Mouse (Mus musculus): ENCODE data around the gene Myo19. TPM values are rescaled to one million over a fixed set of nuclear protein-coding genes. Genes with fewer than 3 reads are reported as not detected.
A peak's percentile ranks its signal among the peaks of the same experiment; 100 is the strongest.

The Myo19 gene
- 8.8 and 9.3 TPM in 2 replicates for polyA plus RNA-seq (2016; fragmentation: Nextera tagmentation; extraction: Ambion mirVana)

DNA sequence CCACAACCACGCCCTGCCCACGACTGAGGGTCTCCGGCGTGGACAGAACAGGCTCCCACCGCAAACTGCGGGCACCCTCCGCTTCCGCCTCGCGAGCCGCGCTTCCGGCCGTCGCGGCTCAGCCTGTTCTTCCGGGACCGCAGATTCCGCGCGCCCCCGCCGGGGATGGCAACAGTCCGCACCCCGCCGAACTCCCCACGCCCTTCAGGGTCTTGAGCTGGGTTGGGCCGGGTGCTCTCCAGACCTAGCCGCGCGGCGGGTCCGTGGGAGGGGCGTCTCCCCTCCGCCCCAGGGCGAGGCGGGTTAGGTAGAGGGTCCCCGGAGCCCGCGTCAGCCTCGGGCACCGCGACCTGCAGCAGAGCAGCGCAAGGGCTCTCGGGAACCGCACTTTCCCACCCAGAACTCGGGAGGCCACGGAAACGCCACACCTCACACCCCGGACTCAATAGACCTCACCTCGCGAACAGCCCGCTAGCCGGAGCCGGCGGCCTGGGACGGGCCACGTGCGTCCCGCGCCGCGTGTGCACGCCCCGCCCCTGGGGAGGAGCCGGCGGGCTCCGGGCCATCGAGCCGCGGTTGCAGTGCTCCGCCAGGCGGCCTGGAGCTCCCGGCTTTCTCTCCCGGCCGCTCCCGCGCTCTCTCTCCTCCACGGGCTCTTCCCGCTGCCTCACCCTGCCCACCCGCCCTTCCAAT is at the start of gene Myo19, which contains the start of gene Pigw:
Gene Myo19 (plus strand): TSS at position 377 of the 693 bp plus-strand sequence.
Gene Pigw (minus strand): TSS at position 514 of the 693 bp plus-strand sequence.
- peaks cover 18% of the 10 kb centered on the region for H3K4me1 ChIP-seq
- peak within 1 kb of the TSS; percentile 92 for H3K9ac ChIP-seq
- peak within 1 kb of the TSS; percentile 81 for H3K4me2 ChIP-seq (replicated peaks)
- peak within 1 kb of the TSS; percentile 86 for H3K4me3 ChIP-seq
- no peaks in the 10 kb centered on the region for H3K27me3 ChIP-seq
- WGBS: under 1% methylated on average over 80 of the region's 81 CpGs
- peaks cover 16% of the 10 kb centered on the region for H3K36me3 ChIP-seq
- H3K9me3 ChIP-seq (replicated peaks): no peaks in the 10 kb centered on the region
- ATAC-seq (ENCODE audit: low FRiP score): peak; percentile 96
- H3K27ac ChIP-seq: peak within 1 kb of the TSS; percentile 89

GRCm38 (mm10) chr11:84839330-84839729 is 40.6 kb upstream of the Myo19 start:
- Histone ChIP-seq H3K9me3 (replicated peaks) (no peaks in the 10 kb centered on the region), H3K4me3 (no peak overlapping the region), H3K4me2 (replicated peaks) (no peak overlapping the region), H3K4me1 (no peaks in the 10 kb centered on the region), H3K9ac (no peak overlapping the region), H3K27me3 (no peaks in the 10 kb centered on the region), H3K36me3 (peaks cover 64% of the 10 kb centered on the region), H3K27ac (no peak overlapping the region)
- no peak for ATAC-seq (ENCODE audit: low FRiP score)
- WGBS: 89% methylated on average over 2 of the region's 2 CpGs

DNA sequence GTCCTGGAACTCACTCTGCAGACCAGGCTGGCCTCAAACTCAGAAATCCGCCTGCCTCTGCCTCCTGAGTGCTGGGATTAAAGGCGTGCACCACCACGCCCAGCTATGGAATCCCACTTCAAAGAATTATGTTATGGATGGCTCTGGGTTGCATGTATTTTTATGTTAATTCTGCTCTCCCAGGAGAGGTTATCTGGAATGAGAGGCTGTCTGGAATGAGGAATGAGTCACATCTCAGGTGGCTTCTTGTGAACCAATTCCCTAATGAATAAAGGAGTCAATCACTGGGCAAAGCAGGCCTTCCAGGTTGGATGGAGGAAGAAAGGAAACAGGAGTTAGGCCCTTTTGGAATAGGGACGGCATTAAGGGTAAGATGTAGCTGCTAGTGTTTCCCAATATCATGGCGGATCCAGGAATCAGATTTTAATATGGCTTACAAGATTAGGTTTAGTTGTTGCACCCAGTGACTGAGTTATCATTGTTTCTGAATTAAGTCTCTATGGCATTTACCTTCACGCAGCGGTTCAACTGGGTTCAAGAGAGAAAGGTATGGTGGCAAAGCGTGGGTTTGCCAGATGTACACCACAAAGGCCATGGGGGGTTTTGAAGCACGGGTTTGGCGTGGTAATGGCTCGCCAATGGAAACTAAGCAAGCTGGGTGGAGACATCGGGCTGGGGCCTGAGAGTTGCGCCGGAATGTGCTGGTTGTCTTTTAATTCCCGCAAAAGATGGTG is 33.0 kb upstream of the Myo19 start:
- Histone ChIP-seq H3K9ac (no peak overlapping the region), H3K4me1 (no peaks in the 10 kb centered on the region), H3K4me2 (replicated peaks) (no peak overlapping the region), H3K27ac (no peak overlapping the region), H3K27me3 (no peaks in the 10 kb centered on the region), H3K9me3 (replicated peaks) (no peaks in the 10 kb centered on the region), H3K4me3 (no peak overlapping the region), H3K36me3 (peaks cover 49% of the 10 kb centered on the region)
- no peak for ATAC-seq (ENCODE audit: low FRiP score)
- 96% methylated on average over 15 of the region's 15 CpGs for WGBS

- no peak for ATAC-seq (ENCODE audit: low FRiP score)
- Histone ChIP-seq H3K27me3 (no peaks in the 10 kb centered on the region), H3K9ac (no peak overlapping the region), H3K9me3 (replicated peaks) (no peaks in the 10 kb centered on the region), H3K27ac (no peak overlapping the region), H3K4me1 (no peaks in the 10 kb centered on the region), H3K4me2 (replicated peaks) (no peak overlapping the region), H3K36me3 (peaks cover 54% of the 10 kb centered on the region), H3K4me3 (no peak overlapping the region)
- WGBS: 89% methylated on average over 7 of the region's 7 CpGs
Observed at GRCm38 (mm10) chr11:84847475-84848090, 32.4 kb upstream of the Myo19 start.

DNA sequence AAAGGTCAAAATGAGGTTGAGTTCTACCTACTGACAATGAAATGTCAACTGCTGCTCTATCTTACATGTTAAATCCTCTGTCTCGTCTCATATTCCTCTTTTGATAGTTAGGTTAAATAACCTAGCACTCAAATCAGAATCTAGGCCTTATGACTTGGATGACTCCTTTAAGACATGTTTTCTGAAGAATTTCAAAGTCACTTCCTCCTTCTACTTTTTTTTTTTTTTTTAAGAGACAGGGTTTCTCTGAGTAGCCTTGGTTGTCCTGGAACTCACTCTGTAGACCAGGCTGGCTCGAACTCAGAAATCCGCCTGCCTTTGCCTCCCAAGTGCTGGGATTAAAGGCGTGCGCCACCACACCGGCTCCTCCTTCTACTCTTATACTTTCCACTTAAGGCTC is 24.7 kb upstream of the Myo19 start:
- Histone ChIP-seq H3K9ac (no peak overlapping the region), H3K27me3 (no peaks in the 10 kb centered on the region), H3K4me3 (no peak overlapping the region), H3K4me1 (no peaks in the 10 kb centered on the region), H3K27ac (no peak overlapping the region), H3K4me2 (replicated peaks) (no peak overlapping the region), H3K36me3 (peaks cover 56% of the 10 kb centered on the region), H3K9me3 (replicated peaks) (no peaks in the 10 kb centered on the region)
- ATAC-seq (ENCODE audit: low FRiP score): no peak
- WGBS: 94% methylated on average over 6 of the region's 6 CpGs

DNA sequence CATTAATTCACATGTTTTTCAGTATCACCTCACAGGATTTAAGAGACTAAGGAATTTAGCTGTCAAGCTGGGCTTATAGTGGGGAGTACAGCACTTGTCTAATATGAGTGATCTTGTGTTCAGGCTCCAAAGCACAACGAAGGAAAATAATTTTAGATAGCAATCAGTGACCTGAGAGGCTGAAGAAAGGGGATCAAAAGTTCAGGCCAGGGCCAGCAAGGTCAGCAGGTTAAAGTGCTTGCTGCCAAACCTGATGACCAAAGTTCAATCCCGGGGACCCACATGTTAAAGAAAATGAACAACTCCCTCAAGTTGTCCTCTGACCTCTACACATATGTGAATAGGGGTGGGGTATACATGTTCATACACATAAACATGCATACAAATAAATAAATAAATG is 14.7 kb upstream of the Myo19 start:
- no peak overlapping the region for H3K9ac ChIP-seq
- no peak overlapping the region for H3K4me2 ChIP-seq (replicated peaks)
- no peak for ATAC-seq (ENCODE audit: low FRiP score)
- no peaks in the 10 kb centered on the region for H3K27me3 ChIP-seq
- WGBS: 76% methylated on average over 2 of the region's 2 CpGs
- H3K36me3 ChIP-seq: peaks cover 4% of the 10 kb centered on the region; the same call in 1 of the 2 replicates
- H3K27ac ChIP-seq: no peak overlapping the region
- no peak overlapping the region for H3K4me3 ChIP-seq
- H3K4me1 ChIP-seq: peaks cover 15% of the 10 kb centered on the region
- H3K9me3 ChIP-seq (replicated peaks): no peaks in the 10 kb centered on the region

DNA sequence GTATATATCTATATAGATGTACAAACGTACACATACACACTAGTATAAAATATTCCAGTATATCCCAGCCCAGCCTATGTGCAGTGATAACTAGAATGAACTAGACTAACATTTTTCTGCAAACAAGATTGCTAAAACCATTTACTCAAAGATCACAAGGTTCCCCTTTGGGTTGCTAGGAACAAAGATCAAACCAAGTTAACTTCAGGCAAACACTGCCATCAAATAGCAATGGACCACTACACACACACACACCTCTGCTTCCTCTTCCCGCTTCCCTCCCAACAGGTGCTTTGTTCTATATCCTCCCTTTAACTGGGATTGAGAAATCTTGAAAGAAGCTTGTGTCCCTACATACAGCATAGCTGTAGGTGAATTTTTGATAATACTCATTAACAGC is 12.4 kb upstream of the Myo19 start:
- Histone ChIP-seq H3K4me3 (no peak overlapping the region), H3K4me2 (replicated peaks) (no peak overlapping the region)

DNA sequence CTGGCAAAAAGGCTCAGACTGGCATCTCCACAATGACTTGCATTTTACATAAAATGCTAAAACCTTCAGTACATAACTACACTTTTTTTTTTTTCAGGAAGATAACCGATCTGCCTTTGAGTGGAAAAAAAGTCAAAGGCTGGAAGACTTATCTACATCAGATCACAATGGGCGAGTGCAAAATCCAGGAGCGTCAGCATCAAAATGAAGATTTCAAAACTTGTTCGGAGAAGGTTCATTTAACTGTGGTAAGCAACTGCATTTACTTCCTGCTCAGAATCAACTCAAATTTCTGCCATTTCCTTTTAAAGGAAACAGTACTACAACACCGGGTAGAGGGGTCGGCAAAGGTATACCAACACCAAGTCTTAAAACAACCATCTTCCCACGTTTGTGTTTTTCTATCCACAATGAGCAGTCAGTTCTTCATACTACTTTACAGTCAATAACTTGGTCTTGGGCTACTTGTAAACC is 11.1 kb upstream of the Myo19 start:
- Histone ChIP-seq H3K9me3 (replicated peaks) (no peaks in the 10 kb centered on the region), H3K27ac (peak overlapping the region; percentile 99; the same call in 1 of the 2 replicates), H3K4me3 (peak overlapping the region; percentile 91), H3K4me1 (peaks cover 16% of the 10 kb centered on the region), H3K36me3 (no peaks in the 10 kb centered on the region), H3K4me2 (replicated peaks) (peak overlapping the region; percentile 74), H3K9ac (peak overlapping the region; percentile 95), H3K27me3 (no peaks in the 10 kb centered on the region)
- 20% methylated on average over 7 of the region's 7 CpGs for WGBS
- no peak for ATAC-seq (ENCODE audit: low FRiP score)

More for the DNA sequence above, 12.4 kb upstream of the Myo19 start:
- Histone ChIP-seq H3K36me3 (no peaks in the 10 kb centered on the region), H3K27me3 (no peaks in the 10 kb centered on the region), H3K4me1 (peaks cover 16% of the 10 kb centered on the region), H3K27ac (no peak overlapping the region), H3K9ac (no peak overlapping the region), H3K9me3 (replicated peaks) (no peaks in the 10 kb centered on the region)
- 91% methylated on average over 2 of the region's 2 CpGs for WGBS
- no peak for ATAC-seq (ENCODE audit: low FRiP score)

DNA sequence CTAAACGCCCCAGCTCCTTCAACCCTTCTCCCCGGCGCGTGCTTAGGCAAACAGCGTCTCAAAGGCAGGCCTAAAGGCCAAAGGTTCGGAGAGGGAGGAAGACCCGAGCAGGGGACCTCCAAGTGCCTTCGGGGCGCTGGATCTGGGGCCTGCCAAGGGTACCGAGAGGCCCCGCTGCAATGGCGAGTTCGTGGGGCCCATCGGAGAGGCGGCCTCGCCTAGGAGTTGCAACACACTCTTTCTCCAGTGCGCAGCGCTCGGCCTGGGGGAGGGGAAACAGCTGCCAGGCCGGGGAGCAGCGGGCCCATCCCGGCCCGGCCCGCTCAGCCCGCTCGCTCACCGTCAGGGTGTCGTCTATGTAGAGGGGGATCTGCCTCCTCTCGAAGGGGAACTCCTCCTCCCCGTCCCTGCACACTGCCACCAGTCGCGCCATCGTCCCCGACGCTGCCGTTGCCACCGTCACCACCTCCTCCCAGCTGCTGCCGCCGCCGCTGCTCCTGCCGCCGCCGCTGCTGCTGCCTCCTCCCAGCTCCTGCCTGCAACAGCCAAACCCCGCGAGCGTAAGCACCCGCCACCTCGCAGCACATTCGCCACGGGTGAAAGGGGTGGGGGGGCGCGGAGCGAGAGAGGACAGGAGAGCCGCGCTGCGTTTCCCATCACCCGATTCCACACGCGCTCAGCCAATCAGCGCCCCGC is 10.3 kb upstream of the Myo19 start:
- Histone ChIP-seq H3K27ac (peak overlapping the region; percentile 99), H3K9me3 (replicated peaks) (no peaks in the 10 kb centered on the region), H3K4me1 (peaks cover 16% of the 10 kb centered on the region), H3K4me2 (replicated peaks) (peak overlapping the region; percentile 74), H3K4me3 (peak overlapping the region; percentile 91), H3K9ac (peak overlapping the region; percentile 95), H3K36me3 (no peaks in the 10 kb centered on the region), H3K27me3 (no peaks in the 10 kb centered on the region)
- WGBS: under 1% methylated on average over 42 of the region's 61 CpGs
- ATAC-seq (ENCODE audit: low FRiP score): peak; percentile 83

DNA sequence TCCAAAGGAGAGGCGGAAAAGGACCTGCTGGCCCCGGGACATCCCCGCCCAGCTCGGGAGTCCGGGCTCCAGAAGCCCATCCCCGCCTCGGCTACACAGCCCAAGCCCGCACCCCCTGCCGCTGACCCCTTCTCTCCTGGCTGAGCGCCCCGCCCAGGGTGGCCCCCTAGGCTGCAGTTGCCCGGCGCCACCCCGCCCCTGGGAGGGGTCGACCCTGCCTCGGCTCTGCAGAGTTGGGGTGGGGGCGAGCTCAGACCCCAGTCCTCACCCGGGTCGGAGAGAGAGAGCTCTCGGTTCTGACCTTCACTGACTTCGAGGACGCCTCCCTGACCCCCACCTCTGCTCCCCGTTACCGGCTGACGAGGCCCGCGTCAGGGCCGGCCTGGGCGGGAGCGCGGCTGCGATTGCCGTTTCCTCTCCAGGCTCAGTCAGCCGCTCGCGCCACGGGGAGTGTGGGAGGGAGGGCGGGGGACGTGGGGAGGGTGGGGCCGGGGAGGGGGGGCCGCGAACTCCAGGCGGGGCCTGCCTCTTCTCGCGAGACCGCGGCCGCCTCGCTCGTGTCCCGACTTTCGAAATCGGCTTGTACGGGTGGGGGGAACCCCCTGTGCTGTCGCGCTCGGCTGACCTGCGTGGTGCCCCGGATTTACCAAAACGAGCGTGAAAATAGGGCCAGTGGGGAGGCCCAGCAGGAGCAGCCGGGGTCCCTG is 9.5 kb upstream of the Myo19 start, which contains the start of gene Ggnbp2:
Gene Ggnbp2 (minus strand): TSS at position 481 of the 707 bp plus-strand sequence.
- H3K36me3 ChIP-seq: no peaks in the 10 kb centered on the region
- peaks cover 16% of the 10 kb centered on the region for H3K4me1 ChIP-seq
- peak; percentile 87 for ATAC-seq (ENCODE audit: low FRiP score)
- H3K9me3 ChIP-seq (replicated peaks): no peaks in the 10 kb centered on the region
- peak within 1 kb of the TSS; percentile 91 for H3K4me3 ChIP-seq
- no peaks in the 10 kb centered on the region for H3K27me3 ChIP-seq
- H3K27ac ChIP-seq: peak within 1 kb of the TSS; percentile 99
- under 1% methylated on average over 41 of the region's 62 CpGs for WGBS
- peak within 1 kb of the TSS; percentile 95 for H3K9ac ChIP-seq
- H3K4me2 ChIP-seq (replicated peaks): peak within 1 kb of the TSS; percentile 74

- no peaks in the 10 kb centered on the region for H3K9me3 ChIP-seq (replicated peaks)
- ATAC-seq (ENCODE audit: low FRiP score): no peak
- peaks cover 16% of the 10 kb centered on the region for H3K4me1 ChIP-seq
- H3K27me3 ChIP-seq: no peaks in the 10 kb centered on the region
- under 1% methylated on average over 10 of the region's 10 CpGs for WGBS
- H3K4me3 ChIP-seq: peak overlapping the region; percentile 91
- H3K27ac ChIP-seq: peak overlapping the region; percentile 99
- peak overlapping the region; percentile 95 for H3K9ac ChIP-seq
- H3K4me2 ChIP-seq (replicated peaks): peak overlapping the region; percentile 65
- no peaks in the 10 kb centered on the region for H3K36me3 ChIP-seq
Observed at GRCm38 (mm10) chr11:84871046-84871445, 8.9 kb upstream of the Myo19 start.

Data from hindbrain, embryonic 12.5 days (tissue).